ENCODE assay signal across 8 mouse cellular contexts in the genomic region with DNA sequence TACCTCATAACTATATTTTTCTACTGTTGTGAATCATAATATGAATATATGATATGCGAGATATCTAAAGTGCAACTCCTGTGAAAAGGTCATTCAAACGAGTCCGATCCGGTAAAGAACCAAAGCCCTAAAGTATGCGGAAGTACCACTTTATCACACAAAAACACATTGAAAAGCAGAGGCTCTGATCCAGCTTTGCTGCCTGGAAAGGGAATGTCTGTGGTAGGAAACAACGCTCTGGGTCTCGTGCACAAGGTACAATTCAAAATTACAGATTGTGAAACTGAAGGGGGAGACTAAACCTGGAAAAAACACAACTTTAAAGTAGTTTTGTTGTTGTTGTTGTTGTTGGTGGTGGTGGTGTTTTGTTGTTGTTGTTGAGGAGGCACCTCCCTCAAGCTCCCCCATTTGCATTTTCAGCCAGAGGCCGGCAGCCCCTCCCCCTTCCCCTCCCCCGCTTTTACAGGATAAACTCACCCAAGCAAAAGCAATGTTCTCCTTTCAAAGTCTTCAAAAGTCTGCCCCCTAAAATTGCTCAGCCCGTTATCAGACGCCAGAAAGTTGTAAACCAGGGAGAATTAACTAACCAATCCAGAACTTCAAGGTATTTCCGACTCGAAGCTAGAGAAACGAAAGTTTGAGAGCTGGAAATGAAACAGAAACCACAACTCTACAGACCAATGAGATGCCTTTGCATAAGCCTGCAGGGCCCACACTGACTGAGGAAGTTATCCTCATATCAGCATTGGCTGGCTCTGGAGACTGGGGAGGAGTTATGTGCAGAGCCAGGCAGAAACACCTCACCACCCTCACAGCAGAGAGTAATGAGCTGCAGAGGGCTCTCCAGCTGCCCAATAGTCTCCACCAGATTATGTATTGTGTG. TPM values are rescaled to one million over a fixed set of nuclear protein-coding genes. Genes with fewer than 3 reads are reported as not detected.
DNase-seq lines count a peak whose midpoint lies in the region; ATAC-seq and TF ChIP-seq lines count a peak whose summit lies in the region.

Gene Trim12c (minus strand): TSS at position 646 of the 883 bp plus-strand sequence.

- H3K9ac ChIP-seq in heart, postnatal 0 days (replicated peaks; ENCODE audit: low read depth, low read length), result peak within 1 kb of the TSS; percentile 43
- H3K9ac ChIP-seq in lung, postnatal 0 days (replicated peaks; ENCODE audit: low read depth), result peak within 1 kb of the TSS; percentile 48

- H3K4me3 ChIP-seq in heart, postnatal 0 days (ENCODE audit: low read depth, low read length), result peak within 1 kb of the TSS; percentile 63
- H3K4me3 ChIP-seq in lung, postnatal 0 days (ENCODE audit: low read depth, low read length), result peak within 1 kb of the TSS; percentile 55

- H3K9me3 ChIP-seq in heart, postnatal 0 days (replicated peaks; ENCODE audit: control insufficient read depth, low read length), result no peaks in the 10 kb centered on the region
- no peaks in the 10 kb centered on the region for H3K9me3 ChIP-seq in lung, postnatal 0 days (ENCODE audit: low read length)

- H3K27me3 ChIP-seq in heart, postnatal 0 days (ENCODE audit: control insufficient read depth, insufficient read depth, low read length), result no peaks in the 10 kb centered on the region
- H3K27me3 ChIP-seq in lung, postnatal 0 days (replicated peaks; ENCODE audit: insufficient read depth, low read length), result no peaks in the 10 kb centered on the region

- WGBS in heart, postnatal 0 days, result 2% methylated on average over 14 of the region's 14 CpGs
- 2% methylated on average over 14 of the region's 14 CpGs for WGBS in lung, postnatal 0 days

- H3K4me1 ChIP-seq in heart, postnatal 0 days (ENCODE audit: control insufficient read depth, insufficient read depth), result no peaks in the 10 kb centered on the region
- H3K4me1 ChIP-seq in lung, postnatal 0 days (ENCODE audit: insufficient read depth, low read depth, low read length), result peaks cover 2% of the 10 kb centered on the region; the same call in 1 of the 2 replicates

- ATAC-seq in heart, postnatal 0 days (ENCODE audit: insufficient read depth, low read depth), result peak; percentile 100
- ATAC-seq in lung, postnatal 0 days, result peak; percentile 100

- H3K4me2 ChIP-seq in heart, postnatal 0 days (ENCODE audit: low read depth, low read length), result peak within 1 kb of the TSS; percentile 72
- peak within 1 kb of the TSS; percentile 58 for H3K4me2 ChIP-seq in lung, postnatal 0 days (replicated peaks; ENCODE audit: low read depth, low read length)

- TF ChIP-seq EP300 in heart, postnatal 0 days (IDR thresholded peaks at IDR 0.05; ENCODE audit: low read depth), result no peak
- peak; percentile 70 for TF ChIP-seq EP300 in lung, postnatal 0 days (IDR thresholded peaks at IDR 0.05)

- H3K27ac ChIP-seq in heart, postnatal 0 days (ENCODE audit: low read depth), result peak within 1 kb of the TSS; percentile 87
- peak within 1 kb of the TSS; percentile 76; the same call in 1 of the 2 replicates for H3K27ac ChIP-seq in lung, postnatal 0 days (ENCODE audit: low read length)

- no peak for TF ChIP-seq CTCF in heart, postnatal 0 days (IDR thresholded peaks at IDR 0.05; ENCODE audit: low read depth)
- no peak for TF ChIP-seq CTCF in lung, postnatal 0 days (IDR thresholded peaks at IDR 0.05)

- H3K36me3 ChIP-seq in heart, postnatal 0 days (replicated peaks; ENCODE audit: control insufficient read depth, insufficient read depth, low read length), result no peaks in the 10 kb centered on the region
- H3K36me3 ChIP-seq in lung, postnatal 0 days (ENCODE audit: insufficient read depth, low read length), result no peaks in the 10 kb centered on the region

- peak; percentile 75 to 78 for DNase-seq in B cell, adult 2 months
- peak; percentile 87 for DNase-seq in adrenal gland, adult 2 months
- peak; percentile 8 for DNase-seq in fat pad, adult 2 months (ENCODE audit: extremely low read depth, low read depth, low spot score)
- DNase-seq in heart, postnatal 0 days (ENCODE audit: low spot score), result peak; percentile 95
- DNase-seq in kidney, postnatal 25 days, result peak; percentile 77 to 90
- DNase-seq in lung, postnatal 0 days (ENCODE audit: low spot score), result peak; percentile 97
- peak; percentile 71 for DNase-seq in ovary, adult 18-20 months (ENCODE audit: low spot score)
- DNase-seq in thymus, postnatal 36 days, result peak; percentile 67 to 79

RNA-seq across cellular contexts. Expression of gene Trim12c, which starts in this region (rescaled TPM):
- 1 to 10 TPM; 9.2 to 9.8 TPM for total RNA-seq in adrenal gland, adult 2 months (2021)
- 2.0 and 2.2 TPM in 2 replicates for polyA plus RNA-seq in adrenal gland, adult 2 months (2012; rRNA removed)
- total RNA-seq in heart, postnatal 0 days (2014; rRNA removed; ENCODE audit: low replicate concordance), result 3.9 and 7.1 TPM in 2 replicates
- 1.5 and 1.7 TPM in 2 replicates for polyA plus RNA-seq in heart, postnatal 0 days (2015; fragmentation: Nextera tagmentation; extraction: Ambion mirVana)
- 3.1 and 3.6 TPM in 2 replicates for polyA plus RNA-seq in lung, postnatal 0 days (2015; fragmentation: Nextera tagmentation; extraction: Ambion mirVana)

Comparison
In these comparisons a context has a peak if more than half of its experiments do, and no peak if none do; other contexts are left out.
1. Peak in every context shown above with its lines: DNase-seq, ATAC-seq, H3K4me3 ChIP-seq and H3K27ac ChIP-seq.
2. DNase-seq: peak in every context shown above with its lines; median percentile 97 in lung, postnatal 0 days; 95 in heart, postnatal 0 days; 87 in adrenal gland, adult 2 months; 84 in kidney, postnatal 25 days; 76 in B cell, adult 2 months; 73 in thymus, postnatal 36 days; 71 in ovary, adult 18-20 months; 8 in fat pad, adult 2 months.